Mouse (Mus musculus): ENCODE data around the gene Taok3. TPM values are rescaled to one million over a fixed set of nuclear protein-coding genes. Genes with fewer than 3 reads are reported as not detected.

Taok3 gene
- total and polyA plus RNA-seq, 2 experiments from 2014 or later: 1.1 to 5.8 TPM

GRCm38 (mm10) chr5:117277784-117278183 lies 157.9 kb downstream of the Taok3 start:
- DNase-seq (ENCODE audit: low spot score) (no peak), ATAC-seq (ENCODE audit: insufficient read depth, low read depth) (no peak)
- Histone ChIP-seq H3K4me1 (ENCODE audit: control insufficient read depth, insufficient read depth) (peaks cover 4% of the 10 kb centered on the region; the same call in 1 of the 2 replicates), H3K9ac (replicated peaks; ENCODE audit: low read depth, low read length) (no peak overlapping the region), H3K9me3 (replicated peaks; ENCODE audit: control insufficient read depth, low read length) (no peaks in the 10 kb centered on the region), H3K27me3 (ENCODE audit: control insufficient read depth, insufficient read depth, low read length) (no peaks in the 10 kb centered on the region), H3K4me3 (ENCODE audit: low read depth, low read length) (no peak overlapping the region), H3K4me2 (ENCODE audit: low read depth, low read length) (no peak overlapping the region), H3K36me3 (replicated peaks; ENCODE audit: control insufficient read depth, insufficient read depth, low read length) (peaks cover 16% of the 10 kb centered on the region), H3K27ac (ENCODE audit: low read depth) (no peak overlapping the region)
- no peak for TF ChIP-seq EP300 (IDR thresholded peaks at IDR 0.05; ENCODE audit: low read depth)
- no peak for TF ChIP-seq CTCF (IDR thresholded peaks at IDR 0.05; ENCODE audit: low read depth)
- WGBS: 90% methylated on average over 6 of the region's 6 CpGs

- H3K4me2 ChIP-seq (ENCODE audit: low read depth, low read length): peak overlapping the region; percentile 1; the same call in 1 of the 2 replicates
These were observed 159.1 kb downstream of the Taok3 start for GRCm38 (mm10) chr5:117278809-117279668.

GRCm38 (mm10) chr5:117279669-117280050 lies 159.7 kb downstream of the Taok3 start:
- peak; percentile 34 for DNase-seq (ENCODE audit: low spot score)
- no peak overlapping the region for H3K4me3 ChIP-seq (ENCODE audit: low read depth, low read length)
- ATAC-seq (ENCODE audit: insufficient read depth, low read depth): peak; percentile 69
- 44% methylated on average over 4 of the region's 4 CpGs for WGBS
- peaks cover 30% of the 10 kb centered on the region for H3K36me3 ChIP-seq (replicated peaks; ENCODE audit: control insufficient read depth, insufficient read depth, low read length)
- H3K9me3 ChIP-seq (replicated peaks; ENCODE audit: control insufficient read depth, low read length): no peaks in the 10 kb centered on the region
- H3K9ac ChIP-seq (replicated peaks; ENCODE audit: low read depth, low read length): no peak overlapping the region
- no peak for TF ChIP-seq EP300 (IDR thresholded peaks at IDR 0.05; ENCODE audit: low read depth)
- TF ChIP-seq CTCF (IDR thresholded peaks at IDR 0.05; ENCODE audit: low read depth): no peak
- H3K27me3 ChIP-seq (ENCODE audit: control insufficient read depth, insufficient read depth, low read length): no peaks in the 10 kb centered on the region
- H3K4me1 ChIP-seq (ENCODE audit: control insufficient read depth, insufficient read depth): peaks cover 4% of the 10 kb centered on the region; the same call in 1 of the 2 replicates
- peak overlapping the region; percentile 18; the same call in 1 of the 2 replicates for H3K27ac ChIP-seq (ENCODE audit: low read depth)
- H3K4me2 ChIP-seq (ENCODE audit: low read depth, low read length): 0 out of 2 replicates have a peak overlapping the region, but pooled peaks have one; percentile 1

More at GRCm38 (mm10) chr5:117278809-117279668, 159.1 kb downstream of the Taok3 start:
- DNase-seq (ENCODE audit: low spot score) (peak; percentile 49), ATAC-seq (ENCODE audit: insufficient read depth, low read depth) (peak; percentile 76)
- peaks cover 4% of the 10 kb centered on the region; the same call in 1 of the 2 replicates for H3K4me1 ChIP-seq (ENCODE audit: control insufficient read depth, insufficient read depth)
- TF ChIP-seq EP300 (IDR thresholded peaks at IDR 0.05; ENCODE audit: low read depth): no peak
- TF ChIP-seq CTCF (IDR thresholded peaks at IDR 0.05; ENCODE audit: low read depth): no peak
- H3K36me3 ChIP-seq (replicated peaks; ENCODE audit: control insufficient read depth, insufficient read depth, low read length): peaks cover 24% of the 10 kb centered on the region
- peak overlapping the region; percentile 18; the same call in 1 of the 2 replicates for H3K27ac ChIP-seq (ENCODE audit: low read depth)
- 66% methylated on average over 15 of the region's 15 CpGs for WGBS
- no peaks in the 10 kb centered on the region for H3K9me3 ChIP-seq (replicated peaks; ENCODE audit: control insufficient read depth, low read length)
- H3K4me3 ChIP-seq (ENCODE audit: low read depth, low read length): no peak overlapping the region
- no peak overlapping the region for H3K9ac ChIP-seq (replicated peaks; ENCODE audit: low read depth, low read length)
- H3K27me3 ChIP-seq (ENCODE audit: control insufficient read depth, insufficient read depth, low read length): no peaks in the 10 kb centered on the region

GRCm38 (mm10) chr5:117281536-117281935 lies 161.6 kb downstream of the Taok3 start:
- Histone ChIP-seq H3K9me3 (replicated peaks; ENCODE audit: control insufficient read depth, low read length) (no peaks in the 10 kb centered on the region), H3K36me3 (replicated peaks; ENCODE audit: control insufficient read depth, insufficient read depth, low read length) (peaks cover 36% of the 10 kb centered on the region), H3K9ac (replicated peaks; ENCODE audit: low read depth, low read length) (no peak overlapping the region), H3K27me3 (ENCODE audit: control insufficient read depth, insufficient read depth, low read length) (no peaks in the 10 kb centered on the region), H3K4me1 (ENCODE audit: control insufficient read depth, insufficient read depth) (peaks cover 11% of the 10 kb centered on the region), H3K4me2 (ENCODE audit: low read depth, low read length) (no peak overlapping the region), H3K4me3 (ENCODE audit: low read depth, low read length) (no peak overlapping the region), H3K27ac (ENCODE audit: low read depth) (no peak overlapping the region)
- DNase-seq (ENCODE audit: low spot score): no peak
- no peak for TF ChIP-seq EP300 (IDR thresholded peaks at IDR 0.05; ENCODE audit: low read depth)
- peak; percentile 40 for TF ChIP-seq CTCF (IDR thresholded peaks at IDR 0.05; ENCODE audit: low read depth)
- 84% methylated on average over 10 of the region's 10 CpGs for WGBS
- no peak for ATAC-seq (ENCODE audit: insufficient read depth, low read depth)

- H3K9me3 ChIP-seq (replicated peaks; ENCODE audit: control insufficient read depth, low read length): no peaks in the 10 kb centered on the region
- no peaks in the 10 kb centered on the region for H3K27me3 ChIP-seq (ENCODE audit: control insufficient read depth, insufficient read depth, low read length)
- no peak overlapping the region for H3K4me3 ChIP-seq (ENCODE audit: low read depth, low read length)
- 85% methylated on average over 8 of the region's 8 CpGs for WGBS
- no peak overlapping the region for H3K27ac ChIP-seq (ENCODE audit: low read depth)
- H3K4me2 ChIP-seq (ENCODE audit: low read depth, low read length): no peak overlapping the region
- TF ChIP-seq EP300 (IDR thresholded peaks at IDR 0.05; ENCODE audit: low read depth) (no peak), CTCF (IDR thresholded peaks at IDR 0.05; ENCODE audit: low read depth) (0 out of 2 replicates have a peak, but pooled peaks have one; percentile 7)
- peaks cover 36% of the 10 kb centered on the region for H3K36me3 ChIP-seq (replicated peaks; ENCODE audit: control insufficient read depth, insufficient read depth, low read length)
- no peak overlapping the region for H3K9ac ChIP-seq (replicated peaks; ENCODE audit: low read depth, low read length)
- ATAC-seq (ENCODE audit: insufficient read depth, low read depth) (no peak), DNase-seq (ENCODE audit: low spot score) (no peak)
- peaks cover 12% of the 10 kb centered on the region for H3K4me1 ChIP-seq (ENCODE audit: control insufficient read depth, insufficient read depth)
These were observed 162.4 kb downstream of the Taok3 start for GRCm38 (mm10) chr5:117282360-117282759.
